Mouse (Mus musculus) gonadal fat pad, adult 2 months (tissue): ENCODE data around the gene Olfr769. TPM values are rescaled to one million over a fixed set of nuclear protein-coding genes. Genes with fewer than 3 reads are reported as not detected.
"Not testable (repeated sequence)": the region's sequence is repeated elsewhere in the genome, so short reads cannot be mapped to it uniquely, and the experiment has no call there.

Experiments
- DNase-seq: peaks from one replicate; pipeline ENCODE4 v3.0.0-alpha.2; 2012; ENCODE audit warnings: low read depth
- polyA plus RNA-seq: library from polyadenylated mRNA; depleted of rRNA; stranded (reverse); fragments of >200 nt; gene quantifications from 2 replicates; pipeline ENCODE4 v1.2.3, GENCODE M21; 2012; rRNA removed

The Olfr769 gene
- not detected in 2 replicates for polyA plus RNA-seq

GRCm38 (mm10) chr10:129117761-129118160 is at the start of gene Olfr769:
TSS of gene Olfr769 (minus strand) at chr10:129117861.
- DNase-seq = no peak

- no peak for DNase-seq
Measured at GRCm38 (mm10) chr10:129164651-129165050, 47.0 kb upstream of the Olfr769 start, which contains the start of gene Olfr771. TSS of gene Olfr771 (minus strand) at chr10:129164751.

DNA sequence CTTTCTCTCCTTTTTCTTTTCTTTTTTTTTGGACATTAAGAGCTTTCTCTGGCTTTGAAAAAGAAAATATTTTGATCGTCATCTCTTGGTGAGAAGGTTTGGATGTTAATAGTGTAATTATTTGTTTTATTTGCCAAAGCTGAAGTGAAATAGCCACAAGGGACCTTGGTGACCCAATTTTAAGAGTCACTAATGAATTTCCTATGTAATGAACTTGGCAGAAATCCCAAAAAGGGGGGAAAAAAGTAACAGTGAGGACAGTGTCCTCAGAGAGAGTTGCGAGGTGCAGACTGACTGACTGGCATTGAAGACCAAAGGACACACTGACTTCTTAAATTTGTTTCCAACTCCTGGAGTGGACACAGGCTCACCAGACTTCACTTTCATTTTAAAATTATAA is 21.2 kb upstream of the Olfr769 start, which contains the start of gene Olfr770:
Olfr770 (minus strand) TSS at position 101 of the 400 bp plus-strand sequence.
- no peak for DNase-seq

GRCm38 (mm10) chr10:129115146-129115545 is 2.5 kb downstream of the Olfr769 start:
- no peak for DNase-seq

DNA sequence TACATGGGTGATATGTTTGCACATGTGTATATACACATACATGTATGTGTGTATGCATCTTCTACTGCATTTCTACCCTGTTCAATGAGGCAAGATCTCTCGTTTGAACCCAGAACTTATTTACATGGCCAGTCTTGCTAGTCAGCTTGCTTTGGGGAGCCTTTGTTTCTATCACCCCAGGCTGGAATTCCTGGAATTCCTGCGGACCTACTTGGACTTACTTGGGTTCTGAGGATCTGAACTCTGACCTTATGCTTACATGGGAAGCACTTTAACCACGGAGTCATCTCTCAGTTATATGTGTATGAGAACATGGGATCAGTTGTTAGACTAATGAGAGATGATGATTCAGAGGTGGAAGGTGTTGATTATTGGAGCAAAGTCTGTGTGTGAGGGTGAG is 16.4 kb downstream of the Olfr769 start:
- no peak for DNase-seq

- no peak for DNase-seq
Measured at GRCm38 (mm10) chr10:129099275-129099674, 18.4 kb downstream of the Olfr769 start, which contains the start of gene Olfr768. TSS of gene Olfr768 (minus strand) at chr10:129099375.

- DNase-seq = not testable (repeated sequence)
Measured at GRCm38 (mm10) chr10:129082810-129083209, 34.9 kb downstream of the Olfr769 start, which contains the start of gene Olfr767. TSS of gene Olfr767 (minus strand) at chr10:129082910.

DNA sequence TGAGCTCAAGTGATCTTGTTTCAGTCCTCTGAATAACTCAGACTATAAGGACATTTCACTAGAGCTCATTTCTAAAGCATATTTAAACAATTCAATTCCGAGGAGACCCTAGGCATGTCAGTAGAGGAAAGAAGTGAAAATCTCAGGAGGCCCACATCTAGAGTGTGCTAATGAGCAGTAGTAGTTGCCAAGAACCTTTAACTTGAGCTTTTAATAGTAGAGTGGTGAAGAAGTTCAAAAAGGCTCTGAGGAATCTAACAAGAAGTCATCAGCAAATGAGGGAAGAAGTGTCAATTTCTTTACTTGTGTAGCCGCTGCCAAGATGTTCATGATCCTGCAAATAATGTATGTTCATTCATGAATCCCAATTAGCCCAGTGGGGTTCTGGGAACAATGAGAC is 48.8 kb downstream of the Olfr769 start, which contains the start of gene Olfr766-ps1:
Olfr766-ps1 (minus strand) TSS at position 101 of the 400 bp plus-strand sequence.
- DNase-seq = no peak

Other genes starting within 250 kb of the Olfr769 start
- 1.4 and 1.7 TPM in 2 replicates for gene Gdf11, start 226.1 kb downstream of the Olfr769 start, polyA plus RNA-seq
- gene Cd63, start 216.9 kb downstream of the Olfr769 start, polyA plus RNA-seq = 221 and 278 TPM in 2 replicates
- 23.7 and 24.5 TPM in 2 replicates for gene Rdh5, start 195.0 kb downstream of the Olfr769 start, polyA plus RNA-seq
- 227 and 296 TPM in 2 replicates for gene Bloc1s1, start 193.8 kb downstream of the Olfr769 start, polyA plus RNA-seq
- gene Itga7, start 184.0 kb downstream of the Olfr769 start, polyA plus RNA-seq = 85.0 and 170 TPM in 2 replicates
- 3.9 and 6.2 TPM in 2 replicates for gene Mettl7b, start 156.9 kb downstream of the Olfr769 start, polyA plus RNA-seq
- not detected in 2 replicates for gene Olfr9, start 128.4 kb downstream of the Olfr769 start, polyA plus RNA-seq
- not detected in 2 replicates for gene Olfr763, start 107.1 kb downstream of the Olfr769 start, polyA plus RNA-seq
- not detected in 2 replicates for gene Olfr764-ps1, start 78.0 kb downstream of the Olfr769 start, polyA plus RNA-seq
- gene Olfr765, start 67.9 kb downstream of the Olfr769 start, polyA plus RNA-seq = not detected in 2 replicates
- not detected in 2 replicates for gene Olfr766-ps1, start 48.9 kb downstream of the Olfr769 start, polyA plus RNA-seq
- not detected in 2 replicates for gene Olfr767, start 35.0 kb downstream of the Olfr769 start, polyA plus RNA-seq
- not detected in 2 replicates for gene Olfr768, start 18.5 kb downstream of the Olfr769 start, polyA plus RNA-seq
- not detected in 2 replicates for gene Olfr770, start 21.1 kb upstream of the Olfr769 start, polyA plus RNA-seq
- gene Olfr771, start 46.9 kb upstream of the Olfr769 start, polyA plus RNA-seq = not detected in 2 replicates
- gene Olfr772, start 60.1 kb upstream of the Olfr769 start, polyA plus RNA-seq = not detected in 2 replicates
- not detected in 2 replicates for gene Olfr773, start 69.6 kb upstream of the Olfr769 start, polyA plus RNA-seq
- not detected in 2 replicates for gene Olfr774, start 118.3 kb upstream of the Olfr769 start, polyA plus RNA-seq
- not detected in 2 replicates for gene Olfr775, start 130.6 kb upstream of the Olfr769 start, polyA plus RNA-seq
- gene Olfr776, start 141.3 kb upstream of the Olfr769 start, polyA plus RNA-seq = not detected in 2 replicates
- gene Olfr777, start 153.6 kb upstream of the Olfr769 start, polyA plus RNA-seq = not detected in 2 replicates
- not detected in 2 replicates for gene Olfr780, start 200.3 kb upstream of the Olfr769 start, polyA plus RNA-seq
- gene Olfr781, start 211.0 kb upstream of the Olfr769 start, polyA plus RNA-seq = not detected in 2 replicates
- gene Olfr782, start 231.0 kb upstream of the Olfr769 start, polyA plus RNA-seq = not detected in 2 replicates